Mouse (Mus musculus) c-Kit-positive CD71-positive TER-119-negative erythroid progenitor cells, embryonic 14.5 days (primary cell): ENCODE results near the gene Rfc3.
A peak's percentile ranks its signal among the peaks of the same experiment; 100 is the strongest.
"Not testable (repeated sequence)": the region's sequence is repeated elsewhere in the genome, so short reads cannot be mapped to it uniquely, and the experiment has no call there.

ENCODE experiments used
- DNase-seq: peaks from one replicate; pipeline ENCODE4 v3.0.0-alpha.2; 2013; ENCODE audit warnings: low read depth

Rfc3 gene

GRCm38 (mm10) chr5:151650700-151651410 lies at the start of gene Rfc3:
Rfc3 (minus strand) TSS chr5:151651242.
- peak; percentile 91 for DNase-seq

- not testable (repeated sequence) for DNase-seq
These were observed 42.6 kb upstream of the Rfc3 start for GRCm38 (mm10) chr5:151693636-151694035.

- DNase-seq = peak; percentile 56
These were observed 35.8 kb upstream of the Rfc3 start for GRCm38 (mm10) chr5:151686606-151687525.

- DNase-seq = no peak
These were observed 11.2 kb upstream of the Rfc3 start for GRCm38 (mm10) chr5:151662207-151662606.

GRCm38 (mm10) chr5:151651411-151651784 lies 356 bp upstream of the Rfc3 start:
- no peak for DNase-seq

GRCm38 (mm10) chr5:151644845-151645244 lies 6.2 kb downstream of the Rfc3 start:
- DNase-seq = peak; percentile 44

- no peak for DNase-seq
These were observed 8.2 kb downstream of the Rfc3 start for GRCm38 (mm10) chr5:151642867-151643266.

- no peak for DNase-seq
These were observed 8.9 kb downstream of the Rfc3 start for GRCm38 (mm10) chr5:151642102-151642501.

GRCm38 (mm10) chr5:151605921-151606320 lies 45.1 kb downstream of the Rfc3 start, which contains the start of gene Vmn2r18:
Vmn2r18 (minus strand) TSS chr5:151606021.
- no peak for DNase-seq

GRCm38 (mm10) chr5:151601696-151602095 lies 49.3 kb downstream of the Rfc3 start:
- no peak for DNase-seq
